Mouse (Mus musculus) heart, postnatal 14 days (tissue): Measurements from ENCODE around the gene Zfp263. TPM values are rescaled to one million over a fixed set of nuclear protein-coding genes. Genes with fewer than 3 reads are reported as not detected.

Experiments
- total RNA-seq, 2 experiments: library from RNA; stranded (reverse); gene quantifications; 2 replicates each; pipeline ENCODE4 v1.2.3; 2021

The Zfp263 gene
- total RNA-seq, 2 experiments from 2014 or later = 8.9 to 10.4 TPM

Other genes starting within 250 kb of the Zfp263 start
- gene Olfr161, start 153.1 kb upstream of the Zfp263 start, total RNA-seq = not detected
- gene Mefv, start 26.0 kb upstream of the Zfp263 start, total RNA-seq = not detected
- not detected for gene Olfr15, start 86.8 kb downstream of the Zfp263 start, total RNA-seq
- gene Zfp174, start 103.2 kb downstream of the Zfp263 start, total RNA-seq = 1 to 10 TPM; 1.3 to 1.4 TPM
- 10 to 100 TPM; 57.6 to 61.7 TPM for gene Naa60, start 128.3 kb downstream of the Zfp263 start, total RNA-seq
- gene Zfp597, start 140.5 kb downstream of the Zfp263 start, total RNA-seq = 10 to 100 TPM; 10.9 to 13.5 TPM
- not detected for gene Gm20695, start 140.6 kb downstream of the Zfp263 start, total RNA-seq
- gene 1700037C18Rik, start 164.6 kb downstream of the Zfp263 start, total RNA-seq = 1 to 10 TPM; 3.8 to 3.9 TPM
- 10 to 100 TPM in 1 of 2 experiments, 1 to 10 TPM in 1; 9.6 to 10.3 TPM for gene Cluap1, start 164.7 kb downstream of the Zfp263 start, total RNA-seq
- gene Nlrc3, start 232.5 kb downstream of the Zfp263 start, total RNA-seq = 1 to 10 TPM; 2.7 to 3.1 TPM